Mouse (Mus musculus): ENCODE measurements around the gene Ptgis. TPM values are rescaled to one million over a fixed set of nuclear protein-coding genes. Genes with fewer than 3 reads are reported as not detected.

Gene Ptgis
- polyA plus RNA-seq, 1 experiment from 2014 or later = 18.6 TPM

- H3K27ac ChIP-seq (ENCODE audit: low read depth) = no peak overlapping the region
- ATAC-seq (ENCODE audit: insufficient read depth) (peak; percentile 60), DNase-seq (peak; percentile 51)
- no peak overlapping the region for H3K4me2 ChIP-seq
- no peak overlapping the region for H3K4me3 ChIP-seq (ENCODE audit: low read depth, low read length)
- no peaks in the 10 kb centered on the region for H3K9me3 ChIP-seq (ENCODE audit: low read depth, low read length)
- no peaks in the 10 kb centered on the region for H3K27me3 ChIP-seq (ENCODE audit: insufficient read depth, low read length)
- no peak for TF ChIP-seq CTCF (IDR thresholded peaks at IDR 0.05; ENCODE audit: low read depth)
- no peaks in the 10 kb centered on the region for H3K36me3 ChIP-seq (ENCODE audit: insufficient read depth)
- 44% methylated on average over 11 of the region's 11 CpGs for WGBS
- no peak overlapping the region for H3K9ac ChIP-seq
- H3K4me1 ChIP-seq (ENCODE audit: insufficient read depth) = peaks cover 11% of the 10 kb centered on the region
These were observed 72.7 kb downstream of the Ptgis start for GRCm38 (mm10) chr2:167167515-167168212.

DNA sequence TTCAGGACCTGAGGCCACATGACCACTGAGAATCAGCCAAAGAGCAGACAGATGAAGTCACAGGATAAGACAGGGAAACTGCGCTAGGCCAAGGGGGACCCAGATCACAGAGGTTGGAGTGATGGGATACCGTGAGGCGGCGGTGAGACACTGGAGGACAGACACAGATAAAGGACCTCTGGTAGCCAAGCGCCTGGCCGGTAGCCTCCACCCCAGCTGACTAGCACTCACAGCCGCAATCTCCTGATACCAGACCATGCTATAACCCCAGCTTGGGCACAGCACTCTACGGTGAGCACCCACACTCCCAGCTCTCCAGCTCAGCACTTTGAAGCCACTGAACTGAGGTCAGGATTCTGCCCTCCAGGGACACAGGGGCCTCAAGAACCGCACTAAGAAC is 76.8 kb downstream of the Ptgis start:
- no peaks in the 10 kb centered on the region; the same call in 1 of the 2 replicates for H3K9me3 ChIP-seq (ENCODE audit: low read depth, low read length)
- DNase-seq (no peak), ATAC-seq (ENCODE audit: insufficient read depth) (no peak)
- H3K4me1 ChIP-seq (ENCODE audit: insufficient read depth) = peaks cover 14% of the 10 kb centered on the region
- no peaks in the 10 kb centered on the region for H3K27me3 ChIP-seq (ENCODE audit: insufficient read depth, low read length)
- WGBS = 50% methylated on average over 9 of the region's 9 CpGs
- no peaks in the 10 kb centered on the region for H3K36me3 ChIP-seq (ENCODE audit: insufficient read depth)
- no peak for TF ChIP-seq CTCF (IDR thresholded peaks at IDR 0.05; ENCODE audit: low read depth)
- H3K27ac ChIP-seq (ENCODE audit: low read depth) = no peak overlapping the region
- H3K4me2 ChIP-seq = no peak overlapping the region
- no peak overlapping the region for H3K4me3 ChIP-seq (ENCODE audit: low read depth, low read length)
- H3K9ac ChIP-seq = no peak overlapping the region

DNA sequence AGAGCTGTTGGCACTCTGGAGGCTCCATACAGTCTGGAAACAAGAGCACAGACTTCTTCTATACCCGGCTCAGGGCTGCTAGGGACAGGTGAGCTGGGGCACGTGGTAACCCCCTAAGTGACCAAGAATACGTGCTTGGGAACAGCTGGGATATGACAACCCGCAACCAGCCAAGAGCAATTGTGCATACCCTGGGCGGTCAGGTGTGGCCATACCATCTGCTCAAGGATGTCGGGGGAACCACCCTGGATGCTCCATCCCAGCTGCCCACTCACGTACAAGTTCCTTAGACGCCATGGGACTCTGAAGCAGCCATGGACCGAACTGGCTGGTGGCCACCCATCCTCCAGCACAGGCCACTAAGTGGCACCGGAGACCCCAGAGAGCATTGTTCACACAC is 77.3 kb downstream of the Ptgis start:
- DNase-seq = no peak
- Histone ChIP-seq H3K27me3 (ENCODE audit: insufficient read depth, low read length) (no peaks in the 10 kb centered on the region), H3K36me3 (ENCODE audit: insufficient read depth) (no peaks in the 10 kb centered on the region), H3K4me2 (no peak overlapping the region), H3K9ac (no peak overlapping the region), H3K9me3 (ENCODE audit: low read depth, low read length) (no peaks in the 10 kb centered on the region; the same call in 1 of the 2 replicates), H3K4me3 (ENCODE audit: low read depth, low read length) (no peak overlapping the region), H3K4me1 (ENCODE audit: insufficient read depth) (peaks cover 13% of the 10 kb centered on the region), H3K27ac (ENCODE audit: low read depth) (0 out of 2 replicates have a peak overlapping the region, but pooled peaks have one; percentile 54)
- WGBS = 87% methylated on average over 10 of the region's 10 CpGs
- TF ChIP-seq CTCF (IDR thresholded peaks at IDR 0.05; ENCODE audit: low read depth) = no peak
- no peak for ATAC-seq (ENCODE audit: insufficient read depth)

DNA sequence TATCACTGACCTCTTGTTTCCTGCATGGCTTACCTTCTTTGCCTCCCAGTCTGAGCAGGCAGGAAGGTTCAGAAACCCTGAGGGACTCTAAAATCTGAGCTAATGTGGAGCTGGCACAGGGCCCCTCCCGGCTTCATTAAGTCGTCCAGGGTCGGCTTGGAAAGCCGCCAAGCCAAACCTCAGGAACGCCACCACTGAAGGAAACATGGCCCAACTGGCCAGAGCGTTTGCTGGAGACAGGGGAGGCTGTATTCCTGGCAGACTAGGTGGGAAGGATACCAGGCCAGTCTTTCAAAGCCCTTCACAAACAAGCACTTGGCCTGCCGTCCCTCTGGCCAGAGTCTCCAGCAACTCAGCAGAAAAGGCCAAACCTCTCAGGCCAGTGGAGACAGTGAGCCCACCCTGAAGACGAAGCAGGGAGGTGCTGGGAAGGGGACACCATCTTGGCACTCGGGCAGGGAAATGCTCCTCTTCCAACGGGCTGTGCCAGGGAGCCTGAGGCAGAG is 77.8 kb downstream of the Ptgis start:
- ATAC-seq (ENCODE audit: insufficient read depth) (peak; percentile 52; the same call in 1 of the 2 replicates), DNase-seq (peak; percentile 82)
- no peak for TF ChIP-seq CTCF (IDR thresholded peaks at IDR 0.05; ENCODE audit: low read depth)
- no peaks in the 10 kb centered on the region for H3K36me3 ChIP-seq (ENCODE audit: insufficient read depth)
- H3K4me1 ChIP-seq (ENCODE audit: insufficient read depth) = peaks cover 8% of the 10 kb centered on the region; the same call in 1 of the 2 replicates
- H3K9me3 ChIP-seq (ENCODE audit: low read depth, low read length) = no peaks in the 10 kb centered on the region; the same call in 1 of the 2 replicates
- H3K4me2 ChIP-seq = no peak overlapping the region
- H3K27me3 ChIP-seq (ENCODE audit: insufficient read depth, low read length) = no peaks in the 10 kb centered on the region
- no peak overlapping the region for H3K4me3 ChIP-seq (ENCODE audit: low read depth, low read length)
- 40% methylated on average over 10 of the region's 10 CpGs for WGBS
- H3K9ac ChIP-seq = no peak overlapping the region
- H3K27ac ChIP-seq (ENCODE audit: low read depth) = peak overlapping the region; percentile 54; the same call in 1 of the 2 replicates

DNA sequence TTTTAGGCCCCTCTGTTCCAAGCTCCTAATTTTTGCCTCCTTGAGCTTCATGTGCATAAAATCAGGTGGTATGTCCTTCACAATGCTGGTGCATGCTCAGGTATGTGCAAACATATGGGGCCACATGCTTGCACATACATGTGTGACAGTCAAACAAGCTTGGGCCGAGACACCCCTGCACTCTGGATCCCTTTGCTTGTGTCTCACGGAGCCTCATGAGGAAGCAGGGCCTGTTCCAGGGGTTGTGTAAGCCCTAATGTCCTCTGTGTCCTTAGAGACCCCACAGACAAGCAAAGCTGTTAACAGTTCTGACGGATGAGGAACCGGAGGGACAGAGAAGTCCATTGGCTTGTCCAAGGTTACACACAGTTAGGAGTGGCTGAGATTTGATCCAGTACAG is 80.7 kb downstream of the Ptgis start:
- WGBS = 85% methylated on average over 4 of the region's 4 CpGs

DNA sequence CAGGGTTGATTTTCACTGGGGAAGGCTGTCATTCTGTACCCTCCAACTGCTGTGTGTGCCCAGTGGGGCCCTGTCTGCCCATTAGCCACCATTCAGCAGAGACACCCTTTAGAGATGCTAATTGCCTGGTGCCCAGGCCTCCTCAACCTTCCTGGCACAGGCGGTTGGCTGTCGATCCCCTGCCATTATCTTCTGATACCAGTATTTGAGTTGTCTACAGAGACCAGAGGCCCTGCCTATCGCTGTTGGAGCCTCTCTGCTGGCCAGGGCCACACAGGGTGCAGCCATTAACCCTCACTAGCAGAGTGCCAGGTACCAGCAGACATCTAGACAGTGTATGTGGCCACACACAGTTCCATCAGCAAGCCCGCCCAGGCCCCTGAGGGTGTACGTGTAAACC is 81.6 kb downstream of the Ptgis start:
- H3K4me1 ChIP-seq (ENCODE audit: insufficient read depth) = peaks cover 5% of the 10 kb centered on the region; the same call in 1 of the 2 replicates
- no peak overlapping the region for H3K27ac ChIP-seq (ENCODE audit: low read depth)
- WGBS = 74% methylated on average over 5 of the region's 5 CpGs
- TF ChIP-seq CTCF (IDR thresholded peaks at IDR 0.05; ENCODE audit: low read depth) = no peak
- no peak overlapping the region for H3K4me2 ChIP-seq
- DNase-seq (no peak), ATAC-seq (ENCODE audit: insufficient read depth) (no peak)
- H3K36me3 ChIP-seq (ENCODE audit: insufficient read depth) = no peaks in the 10 kb centered on the region
- H3K4me3 ChIP-seq (ENCODE audit: low read depth, low read length) = no peak overlapping the region
- H3K9ac ChIP-seq = no peak overlapping the region
- no peaks in the 10 kb centered on the region; the same call in 1 of the 2 replicates for H3K9me3 ChIP-seq (ENCODE audit: low read depth, low read length)
- H3K27me3 ChIP-seq (ENCODE audit: insufficient read depth, low read length) = no peaks in the 10 kb centered on the region

More for the DNA sequence above, 80.7 kb downstream of the Ptgis start:
- Histone ChIP-seq H3K9ac (no peak overlapping the region), H3K4me3 (ENCODE audit: low read depth, low read length) (no peak overlapping the region), H3K27me3 (ENCODE audit: insufficient read depth, low read length) (no peaks in the 10 kb centered on the region), H3K27ac (ENCODE audit: low read depth) (no peak overlapping the region), H3K4me2 (no peak overlapping the region), H3K9me3 (ENCODE audit: low read depth, low read length) (no peaks in the 10 kb centered on the region; the same call in 1 of the 2 replicates), H3K36me3 (ENCODE audit: insufficient read depth) (no peaks in the 10 kb centered on the region), H3K4me1 (ENCODE audit: insufficient read depth) (peaks cover 5% of the 10 kb centered on the region; the same call in 1 of the 2 replicates)
- TF ChIP-seq CTCF (IDR thresholded peaks at IDR 0.05; ENCODE audit: low read depth) = no peak
- ATAC-seq (ENCODE audit: insufficient read depth) (no peak), DNase-seq (no peak)

- Histone ChIP-seq H3K27me3 (ENCODE audit: insufficient read depth, low read length) (no peaks in the 10 kb centered on the region), H3K4me2 (no peak overlapping the region), H3K4me1 (ENCODE audit: insufficient read depth) (no peaks in the 10 kb centered on the region), H3K9me3 (ENCODE audit: low read depth, low read length) (no peaks in the 10 kb centered on the region; the same call in 1 of the 2 replicates), H3K36me3 (ENCODE audit: insufficient read depth) (no peaks in the 10 kb centered on the region), H3K9ac (no peak overlapping the region), H3K4me3 (ENCODE audit: low read depth, low read length) (no peak overlapping the region), H3K27ac (ENCODE audit: low read depth) (peak overlapping the region; percentile 28; the same call in 1 of the 2 replicates)
- peak; percentile 41; the same call in 1 of the 2 replicates for ATAC-seq (ENCODE audit: insufficient read depth)
- TF ChIP-seq CTCF (IDR thresholded peaks at IDR 0.05; ENCODE audit: low read depth) = no peak
- 38% methylated on average over 9 of the region's 9 CpGs for WGBS
- DNase-seq = peak; percentile 7
These were observed 84.2 kb downstream of the Ptgis start for GRCm38 (mm10) chr2:167156118-167156715.

Data from lung, embryonic 14.5 days (tissue).